Mouse (Mus musculus) heart, adult 2 months (tissue): ENCODE measurements around the gene G6pc2.

Experiments used
- CTCF ChIP-seq: fragments of 200-600 bp; IDR thresholded peaks from 2 replicates; pipeline ENCODE4 v1.8.1; 2022; ENCODE audit warnings: antibody characterized with exemption, mild to moderate bottlenecking, moderate library complexity
- EP300 ChIP-seq: fragments of 200-500 bp; IDR thresholded peaks from 2 replicates; pipeline ENCODE4 v1.6.1; 2011; ENCODE audit warnings: low read depth, low read length, control low read depth; ENCODE audit not compliant: insufficient read depth
- POLR2A ChIP-seq: fragments of 200-500 bp; IDR thresholded peaks from 2 replicates; pipeline ENCODE4 v1.6.1; 2011; ENCODE audit warnings: mild to moderate bottlenecking, low read depth, low read length, control low read depth; ENCODE audit not compliant: insufficient read depth

DNA sequence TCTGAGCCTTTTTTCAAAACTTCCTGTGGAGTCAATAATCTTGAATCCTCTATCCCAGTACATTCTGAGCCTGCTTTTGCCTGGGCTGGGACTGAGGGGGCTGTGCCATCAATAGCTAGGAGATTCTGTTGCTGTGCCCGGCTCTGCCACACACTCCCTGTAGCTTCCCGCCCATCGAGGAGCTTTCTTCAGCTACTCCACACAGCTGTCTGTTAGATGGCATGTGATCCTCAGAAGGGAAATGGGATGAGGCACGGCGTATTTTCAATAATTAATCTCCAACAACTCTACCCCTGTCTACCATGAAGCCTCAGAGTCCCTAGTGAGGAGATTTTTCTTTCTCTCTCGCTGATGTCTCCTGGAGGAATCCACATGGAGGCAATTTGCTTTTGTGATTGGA is 17.8 kb downstream of the G6pc2 start:
- TF ChIP-seq CTCF (no peak), EP300 (no peak), POLR2A (no peak)
